Mouse (Mus musculus): Measurements from ENCODE around the gene Rad51b. TPM values are rescaled to one million over a fixed set of nuclear protein-coding genes. Genes with fewer than 3 reads are reported as not detected.

Gene Rad51b
- polyA plus RNA-seq, 1 experiment from 2014 or later: 4.7 TPM

DNA sequence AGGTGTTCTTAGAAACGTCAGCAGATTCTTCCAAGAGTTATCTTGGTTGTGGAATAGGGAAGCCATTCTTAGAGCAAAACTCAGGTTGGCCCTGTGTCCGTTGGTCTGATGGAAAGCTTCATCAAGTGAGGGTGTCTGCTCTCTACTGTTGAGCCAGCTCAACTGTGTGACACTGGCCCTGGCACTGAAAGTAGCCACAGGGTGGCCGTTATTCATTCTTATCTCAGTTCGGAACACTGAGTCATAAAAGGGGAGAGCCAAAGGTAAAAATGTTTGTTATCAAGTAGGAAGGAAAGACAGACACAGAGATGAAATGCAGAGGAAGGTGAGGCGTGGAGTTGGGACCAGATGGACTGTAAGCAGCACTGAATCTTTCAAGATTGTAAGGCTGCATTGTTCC lies 379.8 kb downstream of the Rad51b start:
- no peak overlapping the region for H3K4me2 ChIP-seq (ENCODE audit: low read depth)
- WGBS: 82% methylated on average over 5 of the region's 5 CpGs
- ATAC-seq (ENCODE audit: insufficient read depth, low FRiP score, low TSS enrichment) (no peak), DNase-seq (ENCODE audit: low spot score) (no peak)
- H3K27me3 ChIP-seq (ENCODE audit: control insufficient read depth, insufficient read depth, low read length): no peaks in the 10 kb centered on the region
- H3K27ac ChIP-seq (ENCODE audit: low read depth, low read length): no peak overlapping the region
- H3K9me3 ChIP-seq (ENCODE audit: control insufficient read depth, low read length): no peaks in the 10 kb centered on the region
- H3K4me3 ChIP-seq (ENCODE audit: low read depth, low read length): no peak overlapping the region
- peaks cover 13% of the 10 kb centered on the region for H3K4me1 ChIP-seq (ENCODE audit: control insufficient read depth, insufficient read depth, low read length)
- H3K9ac ChIP-seq (ENCODE audit: low read length): no peak overlapping the region
- no peaks in the 10 kb centered on the region for H3K36me3 ChIP-seq (ENCODE audit: control insufficient read depth, insufficient read depth, low read length)

- no peak overlapping the region for H3K4me2 ChIP-seq (ENCODE audit: low read depth)
- no peaks in the 10 kb centered on the region for H3K36me3 ChIP-seq (ENCODE audit: control insufficient read depth, insufficient read depth, low read length)
- 73% methylated on average over 11 of the region's 11 CpGs for WGBS
- no peaks in the 10 kb centered on the region for H3K9me3 ChIP-seq (ENCODE audit: control insufficient read depth, low read length)
- no peak overlapping the region for H3K27ac ChIP-seq (ENCODE audit: low read depth, low read length)
- no peak for DNase-seq (ENCODE audit: low spot score)
- H3K9ac ChIP-seq (ENCODE audit: low read length): no peak overlapping the region
- H3K27me3 ChIP-seq (ENCODE audit: control insufficient read depth, insufficient read depth, low read length): no peaks in the 10 kb centered on the region
- H3K4me1 ChIP-seq (ENCODE audit: control insufficient read depth, insufficient read depth, low read length): peaks cover 13% of the 10 kb centered on the region
- no peak overlapping the region for H3K4me3 ChIP-seq (ENCODE audit: low read depth, low read length)
- ATAC-seq (ENCODE audit: insufficient read depth, low FRiP score, low TSS enrichment): no peak
Observed at GRCm38 (mm10) chr12:79679251-79679901, 382.3 kb downstream of the Rad51b start.

DNA sequence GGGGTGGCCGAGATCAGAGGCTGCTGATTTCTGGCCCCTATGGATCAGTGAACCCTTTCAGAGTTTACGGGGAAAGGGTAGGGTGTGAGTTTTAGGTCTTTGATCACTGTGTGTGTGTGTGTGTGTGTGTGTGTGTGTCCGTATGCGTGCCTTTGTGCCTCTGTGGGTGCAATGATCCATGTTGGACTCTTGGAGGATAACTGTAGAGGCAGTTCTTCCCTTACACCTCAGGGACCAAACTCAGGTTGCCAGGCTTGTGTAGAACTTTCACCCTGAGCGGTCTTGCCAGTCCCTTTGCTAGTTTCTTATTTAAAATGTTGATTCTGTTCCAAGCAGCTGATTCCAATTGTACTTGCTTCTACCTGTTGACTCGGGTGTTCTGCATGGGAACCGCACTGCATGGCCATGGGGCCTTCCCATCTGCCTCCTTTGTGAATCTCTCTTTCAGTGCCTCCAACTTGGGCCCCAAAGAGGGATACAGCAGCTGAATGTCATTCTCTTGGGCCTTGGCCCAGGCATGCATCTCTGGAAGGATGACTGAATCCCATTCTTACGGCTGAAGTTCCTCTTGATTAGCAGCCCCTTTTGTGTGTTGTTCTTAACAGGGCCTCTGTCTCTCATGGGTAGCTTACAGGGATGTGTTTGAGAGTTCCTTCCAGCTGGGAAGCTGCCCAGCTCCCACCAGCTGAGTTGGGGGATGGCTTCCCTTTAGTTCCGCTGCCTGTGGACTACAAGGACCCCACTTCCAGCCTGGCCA lies 383.0 kb downstream of the Rad51b start:
- Histone ChIP-seq H3K36me3 (ENCODE audit: control insufficient read depth, insufficient read depth, low read length) (no peaks in the 10 kb centered on the region), H3K9me3 (ENCODE audit: control insufficient read depth, low read length) (no peaks in the 10 kb centered on the region), H3K27ac (ENCODE audit: low read depth, low read length) (no peak overlapping the region), H3K4me3 (ENCODE audit: low read depth, low read length) (no peak overlapping the region), H3K4me2 (ENCODE audit: low read depth) (no peak overlapping the region), H3K27me3 (ENCODE audit: control insufficient read depth, insufficient read depth, low read length) (no peaks in the 10 kb centered on the region), H3K4me1 (ENCODE audit: control insufficient read depth, insufficient read depth, low read length) (peaks cover 13% of the 10 kb centered on the region), H3K9ac (ENCODE audit: low read length) (no peak overlapping the region)
- WGBS: 68% methylated on average over 9 of the region's 9 CpGs
- ATAC-seq (ENCODE audit: insufficient read depth, low FRiP score, low TSS enrichment) (no peak), DNase-seq (ENCODE audit: low spot score) (no peak)

DNA sequence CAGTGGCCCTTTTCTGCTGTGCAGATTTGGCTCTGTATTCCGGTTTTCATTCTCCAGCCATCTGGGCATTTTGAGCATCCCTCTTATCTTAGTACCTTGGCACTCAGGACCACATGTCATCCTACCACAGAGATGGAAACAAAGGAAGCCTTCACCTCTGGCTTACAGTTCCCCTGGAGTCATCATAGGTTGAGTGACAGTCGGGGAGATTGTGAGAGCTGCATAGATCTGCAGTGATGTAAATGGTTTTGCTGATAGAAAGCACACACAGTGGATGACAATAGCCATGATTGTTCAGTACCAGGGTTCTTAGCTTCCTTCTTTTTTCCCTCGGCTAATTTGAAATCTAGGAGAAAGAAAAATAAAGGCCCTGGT lies 383.6 kb downstream of the Rad51b start:
- Histone ChIP-seq H3K4me1 (ENCODE audit: control insufficient read depth, insufficient read depth, low read length) (peaks cover 9% of the 10 kb centered on the region), H3K9me3 (ENCODE audit: control insufficient read depth, low read length) (no peaks in the 10 kb centered on the region), H3K27me3 (ENCODE audit: control insufficient read depth, insufficient read depth, low read length) (no peaks in the 10 kb centered on the region), H3K4me3 (ENCODE audit: low read depth, low read length) (no peak overlapping the region), H3K4me2 (ENCODE audit: low read depth) (no peak overlapping the region), H3K36me3 (ENCODE audit: control insufficient read depth, insufficient read depth, low read length) (no peaks in the 10 kb centered on the region), H3K27ac (ENCODE audit: low read depth, low read length) (no peak overlapping the region), H3K9ac (ENCODE audit: low read length) (no peak overlapping the region)
- ATAC-seq (ENCODE audit: insufficient read depth, low FRiP score, low TSS enrichment) (no peak), DNase-seq (ENCODE audit: low spot score) (no peak)
- 70% methylated on average over 3 of the region's 3 CpGs for WGBS

DNA sequence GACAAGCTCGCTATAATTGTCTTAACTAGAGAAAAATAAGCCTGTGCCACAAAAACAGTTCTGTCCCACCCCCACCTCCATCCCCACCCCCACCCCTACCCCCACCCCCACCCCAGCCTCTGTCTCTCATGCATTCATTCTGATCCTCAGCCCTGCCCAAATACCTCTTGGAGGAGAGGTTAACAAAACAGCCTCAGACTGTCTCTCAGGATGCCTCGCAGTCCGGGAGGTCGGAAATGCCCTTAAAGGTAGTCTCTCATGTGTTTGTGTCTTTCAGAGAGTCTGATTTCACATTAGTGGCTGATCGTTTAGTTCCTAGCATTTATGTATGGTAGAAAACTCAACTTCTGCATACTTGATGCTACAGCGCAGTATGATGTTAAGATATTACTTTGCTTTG lies 384.5 kb downstream of the Rad51b start:
- H3K4me2 ChIP-seq (ENCODE audit: low read depth): no peak overlapping the region
- ATAC-seq (ENCODE audit: insufficient read depth, low FRiP score, low TSS enrichment) (no peak), DNase-seq (ENCODE audit: low spot score) (no peak)
- peaks cover 9% of the 10 kb centered on the region for H3K4me1 ChIP-seq (ENCODE audit: control insufficient read depth, insufficient read depth, low read length)
- no peak overlapping the region for H3K4me3 ChIP-seq (ENCODE audit: low read depth, low read length)
- H3K36me3 ChIP-seq (ENCODE audit: control insufficient read depth, insufficient read depth, low read length): no peaks in the 10 kb centered on the region
- no peak overlapping the region for H3K9ac ChIP-seq (ENCODE audit: low read length)
- WGBS: 81% methylated on average over 6 of the region's 6 CpGs
- H3K9me3 ChIP-seq (ENCODE audit: control insufficient read depth, low read length): no peaks in the 10 kb centered on the region
- no peaks in the 10 kb centered on the region for H3K27me3 ChIP-seq (ENCODE audit: control insufficient read depth, insufficient read depth, low read length)
- H3K27ac ChIP-seq (ENCODE audit: low read depth, low read length): no peak overlapping the region

DNA sequence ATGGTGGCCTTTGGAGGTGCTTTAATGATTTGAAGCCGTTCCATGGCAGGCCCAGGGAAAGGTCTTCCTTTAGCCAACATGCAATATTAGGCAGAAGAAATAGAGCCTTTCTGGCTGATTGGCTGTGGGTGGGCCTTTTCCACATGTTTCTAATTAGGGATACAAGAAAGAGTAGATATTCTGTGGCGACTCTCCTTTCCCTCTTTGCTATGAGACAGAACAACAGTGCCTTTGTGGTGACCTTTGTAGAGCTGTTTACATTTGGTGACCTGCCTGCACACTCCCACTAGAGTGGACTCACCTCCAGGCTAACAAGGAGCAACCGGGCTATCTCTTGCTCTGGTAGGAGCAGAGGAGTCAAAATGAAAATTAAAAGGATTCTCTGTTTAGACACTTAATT lies 386.3 kb downstream of the Rad51b start:
- ATAC-seq (ENCODE audit: insufficient read depth, low FRiP score, low TSS enrichment) (no peak), DNase-seq (ENCODE audit: low spot score) (no peak)
- 43% methylated on average over 3 of the region's 3 CpGs for WGBS
- no peaks in the 10 kb centered on the region for H3K9me3 ChIP-seq (ENCODE audit: control insufficient read depth, low read length)
- no peak overlapping the region for H3K4me3 ChIP-seq (ENCODE audit: low read depth, low read length)
- H3K36me3 ChIP-seq (ENCODE audit: control insufficient read depth, insufficient read depth, low read length): no peaks in the 10 kb centered on the region
- no peaks in the 10 kb centered on the region for H3K27me3 ChIP-seq (ENCODE audit: control insufficient read depth, insufficient read depth, low read length)
- no peak overlapping the region for H3K27ac ChIP-seq (ENCODE audit: low read depth, low read length)
- peaks cover 9% of the 10 kb centered on the region for H3K4me1 ChIP-seq (ENCODE audit: control insufficient read depth, insufficient read depth, low read length)
- H3K4me2 ChIP-seq (ENCODE audit: low read depth): no peak overlapping the region
- no peak overlapping the region for H3K9ac ChIP-seq (ENCODE audit: low read length)

DNA sequence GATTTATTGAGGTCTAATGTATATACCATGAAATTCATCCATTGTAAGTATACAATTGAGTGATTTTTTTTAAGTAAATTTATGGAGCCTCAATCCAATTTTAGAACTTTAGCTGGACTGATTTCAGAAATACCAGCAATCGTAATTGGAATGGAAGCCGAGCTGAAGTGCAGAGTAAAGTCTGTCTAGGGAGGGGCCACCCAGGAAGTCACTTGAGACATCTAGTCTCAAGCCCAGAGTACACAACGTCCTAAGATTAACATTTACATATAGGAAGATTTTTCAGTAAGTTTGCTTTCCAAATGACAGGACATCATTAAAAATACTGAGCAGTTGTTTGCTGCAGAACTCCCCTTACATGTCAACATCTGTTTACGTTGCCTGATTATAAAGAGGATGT lies 386.7 kb downstream of the Rad51b start:
- H3K9ac ChIP-seq (ENCODE audit: low read length): no peak overlapping the region
- no peak for DNase-seq (ENCODE audit: low spot score)
- no peaks in the 10 kb centered on the region for H3K36me3 ChIP-seq (ENCODE audit: control insufficient read depth, insufficient read depth, low read length)
- no peak for ATAC-seq (ENCODE audit: insufficient read depth, low FRiP score, low TSS enrichment)
- peaks cover 9% of the 10 kb centered on the region for H3K4me1 ChIP-seq (ENCODE audit: control insufficient read depth, insufficient read depth, low read length)
- H3K27ac ChIP-seq (ENCODE audit: low read depth, low read length): no peak overlapping the region
- H3K27me3 ChIP-seq (ENCODE audit: control insufficient read depth, insufficient read depth, low read length): no peaks in the 10 kb centered on the region
- H3K4me2 ChIP-seq (ENCODE audit: low read depth): no peak overlapping the region
- no peak overlapping the region for H3K4me3 ChIP-seq (ENCODE audit: low read depth, low read length)
- H3K9me3 ChIP-seq (ENCODE audit: control insufficient read depth, low read length): no peaks in the 10 kb centered on the region
- WGBS: 67% methylated on average over 4 of the region's 4 CpGs

GRCm38 (mm10) chr12:79684338-79684737 lies 387.3 kb downstream of the Rad51b start:
- no peak for ATAC-seq (ENCODE audit: insufficient read depth, low FRiP score, low TSS enrichment)
- 91% methylated on average over 2 of the region's 2 CpGs for WGBS
- no peaks in the 10 kb centered on the region for H3K27me3 ChIP-seq (ENCODE audit: control insufficient read depth, insufficient read depth, low read length)
- H3K9me3 ChIP-seq (ENCODE audit: control insufficient read depth, low read length): no peaks in the 10 kb centered on the region
- DNase-seq (ENCODE audit: low spot score): no peak
- no peak overlapping the region for H3K27ac ChIP-seq (ENCODE audit: low read depth, low read length)
- no peak overlapping the region for H3K4me2 ChIP-seq (ENCODE audit: low read depth)
- no peak overlapping the region for H3K9ac ChIP-seq (ENCODE audit: low read length)
- H3K4me3 ChIP-seq (ENCODE audit: low read depth, low read length): no peak overlapping the region
- no peaks in the 10 kb centered on the region for H3K36me3 ChIP-seq (ENCODE audit: control insufficient read depth, insufficient read depth, low read length)
- H3K4me1 ChIP-seq (ENCODE audit: control insufficient read depth, insufficient read depth, low read length): peaks cover 9% of the 10 kb centered on the region

Measured in neural tube, embryonic 11.5 days (tissue).